Comparison of ENCODE assay signal across 24 mouse cellular contexts in the genomic region with DNA sequence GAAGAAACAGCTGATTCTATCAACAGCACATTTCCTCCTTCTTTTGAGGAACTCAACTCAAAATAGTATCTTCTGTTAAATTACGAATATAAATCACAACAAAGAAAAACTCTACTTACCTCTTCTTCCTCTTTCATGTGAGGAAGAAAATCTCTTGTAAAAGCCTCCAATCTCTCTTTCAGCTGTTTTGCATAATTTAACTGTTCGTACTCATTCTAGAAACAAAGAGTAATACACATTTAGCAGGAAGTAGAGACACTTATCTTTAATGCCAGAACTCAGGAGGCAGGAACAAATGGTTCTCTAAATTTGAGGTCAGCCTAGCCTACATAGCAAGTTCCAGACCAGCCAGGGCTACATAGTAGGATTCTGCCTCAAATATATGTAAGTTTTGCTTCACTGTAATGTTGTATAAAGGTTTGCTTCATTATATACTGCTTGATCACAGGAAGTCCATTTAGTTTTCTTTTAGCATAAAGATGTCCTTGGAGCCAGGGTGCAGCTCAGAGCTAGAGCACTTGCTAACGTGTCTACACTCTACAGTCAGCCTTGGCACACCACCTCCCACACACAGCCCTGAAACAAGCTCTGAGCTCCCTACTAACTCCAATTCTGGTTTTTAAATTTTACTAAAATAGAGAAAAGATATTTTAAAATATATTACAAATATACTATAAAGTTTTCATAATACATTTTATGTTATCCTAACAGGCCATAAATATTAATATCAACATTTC. TPM values are rescaled to one million over a fixed set of nuclear protein-coding genes. Genes with fewer than 3 reads are reported as not detected.
DNase-seq lines count a peak whose midpoint lies in the region; ATAC-seq and TF ChIP-seq lines count a peak whose summit lies in the region.
"Had no signal": no experiment of that assay in that cellular context is flagged by ENCODE, and none has a peak within 500 bp of the region (broad histone marks: within the 10 kb centered on the region; RNA-seq: fewer than 3 reads in every experiment).

No protein-coding gene starts in this region.

- 25% methylated on average over 3 of the region's 3 CpGs for WGBS in spleen, adult 2 months

- intact Hi-C loops in gastrocnemius, postnatal 14 days (cut with DNase I; ENCODE audit: low total_unique reads): no loop called here

- H3K4me1 ChIP-seq in spleen, adult 2 months (ENCODE audit: control insufficient read depth, insufficient read depth, insufficient read length): peaks cover 8% of the 10 kb centered on the region
- H3K4me1 ChIP-seq in bone marrow macrophage, adult 2 months (ENCODE audit: control insufficient read depth, insufficient read depth, low read length): peaks cover 14% of the 10 kb centered on the region
- H3K4me1 ChIP-seq: embryonic facial prominence, embryonic 10.5 days; heart, embryonic 12.5 days; hindbrain, embryonic 13.5 days; midbrain, embryonic 10.5 days had no signal

- H3K36me3 ChIP-seq in spleen, adult 2 months (ENCODE audit: control insufficient read depth, insufficient read depth, low read length): peaks cover 5% of the 10 kb centered on the region

- no peaks in the 10 kb centered on the region for H3K27me3 ChIP-seq in spleen, adult 2 months (ENCODE audit: control insufficient read depth, insufficient read depth, low read length)
- H3K27me3 ChIP-seq: heart, embryonic 12.5 days; hindbrain, embryonic 13.5 days had no signal

- TF ChIP-seq CTCF in spleen, adult 2 months (IDR thresholded peaks at IDR 0.05; ENCODE audit: extremely low read depth, insufficient read depth, insufficient read length, insufficient replicate concordance): no peak
- TF ChIP-seq CTCF in bone marrow macrophage, adult 2 months (IDR thresholded peaks at IDR 0.05; ENCODE audit: low read depth, low read length): no peak

- peak overlapping the region; percentile 40 for H3K27ac ChIP-seq in spleen, adult 2 months (ENCODE audit: insufficient read depth, low read length)
- H3K27ac ChIP-seq in bone marrow macrophage, adult 2 months (ENCODE audit: insufficient read depth, low read depth, low read length): peak overlapping the region; percentile 89
- H3K27ac ChIP-seq: embryonic facial prominence, embryonic 10.5 days; hindbrain, embryonic 13.5 days; left cerebral cortex, adult 2 months; midbrain, embryonic 10.5 days had no signal

- H3K4me3 ChIP-seq in spleen, adult 2 months (ENCODE audit: extremely low read depth, insufficient read depth, insufficient read length): no peak overlapping the region
- H3K4me3 ChIP-seq in bone marrow macrophage, adult 2 months (ENCODE audit: insufficient read depth, low read length): no peak overlapping the region
- H3K4me3 ChIP-seq: embryonic facial prominence, embryonic 10.5 days; heart, embryonic 12.5 days; hindbrain, embryonic 13.5 days; left cerebral cortex, adult 2 months; midbrain, embryonic 10.5 days had no signal

- no peak for DNase-seq in spleen, adult 2 months (ENCODE audit: low read depth in 1 of 2, low spot score in 2 of 2)
- no peak for DNase-seq in spleen, postnatal 36 days (ENCODE audit: low spot score in 2 of 2)
- DNase-seq in gastrocnemius, postnatal 14 days: no peak
- DNase-seq in lung, postnatal 4 days: no peak
- DNase-seq in urinary bladder, postnatal 25 days (ENCODE audit: low spot score): no peak
- DNase-seq: adrenal gland, postnatal 10 days; cerebellum, adult 11-12 months; cerebellum, postnatal 36 days; heart, postnatal 14 days; kidney, adult 2 months; kidney, postnatal 25 days; lung, adult 18-20 months; lung, postnatal 14 days; right cerebral cortex, postnatal 25 days had no signal

- ATAC-seq in megakaryocyte progenitor cell, adult 5-6 weeks (replicated peaks; ENCODE audit: poor library complexity): peak; percentile 73

- TF ChIP-seq POLR2A in spleen, adult 2 months (IDR thresholded peaks at IDR 0.05; ENCODE audit: low read depth, low read length): no peak
- no peak for TF ChIP-seq POLR2A in bone marrow macrophage, adult 2 months (IDR thresholded peaks at IDR 0.05; ENCODE audit: borderline replicate concordance, low read depth, low read length)

RNA-seq across cellular contexts. Expression of gene Bst1, which starts 47.9 kb away (rescaled TPM):
- 5.6 and 8.4 TPM in 2 replicates for polyA plus RNA-seq in spleen, adult 2 months (2012; rRNA removed)
- 33.5 and 34.6 TPM in 2 replicates for polyA plus RNA-seq in bone marrow macrophage, adult 2 months (2012; ENCODE audit: insufficient read depth, insufficient read length, missing spikeins)
- total RNA-seq in megakaryocyte progenitor cell, adult 5-6 weeks (2015): 0.37 and 1.1 TPM in 2 replicates
- 1.9 and 2.8 TPM in 2 replicates for total RNA-seq in megakaryocyte progenitor cell, adult 5-6 weeks (2017)
- under 1 TPM; 0.12 to 0.16 TPM for total RNA-seq in gastrocnemius, postnatal 14 days (2021)
- total RNA-seq: left cerebral cortex, adult 2 months had no signal
- polyA plus RNA-seq: forebrain, embryonic 11.5 days; hindbrain, embryonic 13.5 days; limb, embryonic 11.5 days; midbrain, embryonic 10.5 days; neural tube, embryonic 11.5 days had no signal

RNA-seq across cellular contexts. Expression of gene Fbxl5, which starts 50.7 kb away (rescaled TPM):
- 13.0 and 13.9 TPM in 2 replicates for polyA plus RNA-seq in spleen, adult 2 months (2012; rRNA removed)
- polyA plus RNA-seq in bone marrow macrophage, adult 2 months (2012; ENCODE audit: insufficient read depth, insufficient read length, missing spikeins): 46.5 and 47.2 TPM in 2 replicates
- 34.7 and 37.2 TPM in 2 replicates for total RNA-seq in megakaryocyte progenitor cell, adult 5-6 weeks (2015)
- 35.6 and 47.4 TPM in 2 replicates for total RNA-seq in megakaryocyte progenitor cell, adult 5-6 weeks (2017)
- total RNA-seq in gastrocnemius, postnatal 14 days (2021): 10 to 100 TPM; 23.9 to 25.5 TPM
